Mouse (Mus musculus) embryonic facial prominence, embryonic 13.5 days (tissue): ENCODE measurements around the gene Ktn1. TPM values are rescaled to one million over a fixed set of nuclear protein-coding genes. Genes with fewer than 3 reads are reported as not detected.

ENCODE experiments used
- ATAC-seq: fragments of 200-750 bp; cut with Nextera tagmentation; 2 replicates; pipeline ENCODE4 v1.8.0; 2017; ENCODE audit warnings: low read depth; ENCODE audit not compliant: insufficient number of reproducible peaks, insufficient read depth, low FRiP score, low TSS enrichment
- H3K27ac ChIP-seq: fragments of 300-500 bp; sonication (generic); 2 replicates; pipeline ENCODE4 v1.5.1; 2015; ENCODE audit warnings: moderate library complexity, mild to moderate bottlenecking, inconsistent platforms
- H3K27me3 ChIP-seq: fragments of 300-500 bp; sonication (generic); 2 replicates; pipeline ENCODE4 v1.6.1; 2015; ENCODE audit warnings: mild to moderate bottlenecking, inconsistent platforms
- H3K36me3 ChIP-seq: fragments of 300-500 bp; sonication (generic); 2 replicates; pipeline ENCODE4 v1.6.1; 2015; ENCODE audit warnings: mild to moderate bottlenecking, inconsistent platforms
- H3K4me1 ChIP-seq: fragments of 300-500 bp; sonication (generic); 2 replicates; pipeline ENCODE4 v1.6.1; 2015; ENCODE audit warnings: inconsistent platforms
- H3K4me2 ChIP-seq: fragments of 300-500 bp; sonication (generic); 2 replicates; pipeline ENCODE4 v1.6.1; 2015; ENCODE audit warnings: moderate library complexity, mild to moderate bottlenecking, inconsistent platforms
- H3K4me3 ChIP-seq: fragments of 300-500 bp; sonication (generic); 2 replicates; pipeline ENCODE4 v1.5.1; 2015; ENCODE audit warnings: mild to moderate bottlenecking, inconsistent platforms
- H3K9ac ChIP-seq: fragments of 300-500 bp; sonication (generic); 2 replicates; pipeline ENCODE4 v1.6.1; 2015; ENCODE audit warnings: mild to moderate bottlenecking, inconsistent platforms
- H3K9me3 ChIP-seq: fragments of 300-500 bp; sonication (generic); 2 replicates; pipeline ENCODE4 v1.6.1; 2016; ENCODE audit warnings: inconsistent platforms
- WGBS: fragments of 180-500 bp; shearing (Covaris S2); methylation state at CpG from one replicate; pipeline ENCODE4 v1.1.7; 2015; ENCODE audit warnings: mixed read lengths; 5-methylcytosine and 5-hydroxymethylcytosine counted together
- polyA plus RNA-seq: library from polyadenylated mRNA; unstranded; fragments of >200 nt; fragmentation: Nextera tagmentation; extraction: Ambion mirVana; gene quantifications from 2 replicates; pipeline ENCODE4 v1.2.1, GENCODE M21; 2015

Ktn1 gene
- polyA plus RNA-seq, 1 experiment from 2014 or later, result 62.4 TPM

DNA sequence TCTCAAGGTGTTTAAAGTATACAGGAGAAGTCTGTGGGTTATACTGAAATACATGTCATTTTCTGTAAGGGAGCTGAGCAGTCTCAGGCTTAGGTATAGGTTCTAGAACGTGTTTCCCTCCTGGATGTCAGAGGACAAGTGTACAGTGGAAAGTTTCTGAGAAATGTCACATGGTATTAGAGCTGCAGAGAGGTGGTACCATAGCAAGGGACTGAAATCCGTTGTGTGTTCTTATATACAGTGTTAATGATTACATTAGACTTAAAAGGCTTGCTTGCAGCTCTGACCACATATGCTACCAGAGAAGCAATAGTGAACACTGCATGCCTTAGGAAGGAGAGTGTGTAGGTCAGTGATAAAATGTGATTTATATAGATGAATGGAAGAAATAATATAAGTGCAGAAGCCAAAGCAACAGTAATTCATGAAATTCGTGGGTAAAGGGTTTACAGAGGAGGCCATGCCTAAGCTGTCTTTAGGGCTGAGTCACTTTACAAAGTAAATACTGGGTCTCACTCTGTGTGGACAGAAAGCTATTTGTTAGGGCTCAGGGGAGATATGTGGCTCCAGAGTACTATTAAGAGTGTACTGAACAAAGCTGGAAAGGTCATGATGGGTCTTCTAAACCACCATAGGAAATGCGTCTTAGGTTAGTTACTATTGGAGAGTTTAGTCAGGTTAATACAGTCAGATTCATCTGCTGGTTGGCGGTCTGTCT lies 17.0 kb downstream of the Ktn1 start:
- H3K4me3 ChIP-seq, result no peak overlapping the region
- ATAC-seq, result no peak
- no peaks in the 10 kb centered on the region for H3K27me3 ChIP-seq
- 86% methylated on average over 5 of the region's 5 CpGs for WGBS
- H3K27ac ChIP-seq, result no peak overlapping the region
- H3K9me3 ChIP-seq, result no peaks in the 10 kb centered on the region
- no peaks in the 10 kb centered on the region for H3K4me1 ChIP-seq
- no peak overlapping the region for H3K9ac ChIP-seq
- H3K4me2 ChIP-seq, result no peak overlapping the region
- peaks cover 39% of the 10 kb centered on the region for H3K36me3 ChIP-seq

DNA sequence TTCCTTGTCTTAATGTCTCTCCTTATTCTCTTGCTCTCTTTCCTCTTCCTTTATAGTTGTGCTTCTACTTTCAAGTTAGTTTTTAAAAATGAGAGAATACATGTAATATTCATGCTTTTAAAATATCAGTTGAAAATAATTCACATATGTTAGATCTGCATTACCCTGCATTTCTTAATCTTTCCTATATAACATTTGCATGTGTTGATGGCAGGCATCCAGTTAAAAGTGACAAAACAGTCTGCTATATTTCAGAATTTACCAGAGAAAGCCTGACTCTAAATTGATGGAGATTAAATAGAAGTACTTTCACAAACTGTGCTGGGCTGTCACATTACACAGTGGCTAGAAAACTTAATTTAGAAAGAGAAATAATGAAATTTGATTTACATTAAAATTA lies 19.8 kb downstream of the Ktn1 start:
- no peaks in the 10 kb centered on the region for H3K4me1 ChIP-seq
- ATAC-seq, result no peak
- no peaks in the 10 kb centered on the region for H3K27me3 ChIP-seq
- H3K36me3 ChIP-seq, result peaks cover 52% of the 10 kb centered on the region
- H3K9me3 ChIP-seq, result no peaks in the 10 kb centered on the region
- H3K4me3 ChIP-seq, result no peak overlapping the region
- H3K4me2 ChIP-seq, result no peak overlapping the region
- no peak overlapping the region for H3K27ac ChIP-seq
- no peak overlapping the region for H3K9ac ChIP-seq

DNA sequence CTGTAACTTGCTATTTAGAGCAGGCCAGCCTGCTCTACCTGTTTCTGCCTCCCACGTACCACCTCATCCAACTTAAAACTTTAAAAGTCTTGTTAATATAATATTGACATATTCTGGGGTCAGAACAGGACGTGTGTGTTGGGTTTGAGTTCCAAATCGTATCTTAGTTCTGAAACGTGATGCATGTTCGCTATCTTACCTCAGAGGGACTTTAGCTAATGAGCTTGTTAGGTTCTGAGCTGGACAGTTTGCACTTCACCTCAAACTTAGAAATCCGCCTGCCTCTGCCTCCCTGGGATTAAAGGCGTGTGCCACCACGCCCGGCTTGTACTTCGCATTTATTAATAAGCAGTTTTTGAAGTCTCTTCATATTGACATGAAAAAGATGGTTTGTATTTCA lies 34.6 kb downstream of the Ktn1 start:
- Histone ChIP-seq H3K27me3 (no peaks in the 10 kb centered on the region), H3K27ac (no peak overlapping the region), H3K4me2 (no peak overlapping the region), H3K4me1 (no peaks in the 10 kb centered on the region), H3K9ac (no peak overlapping the region), H3K4me3 (no peak overlapping the region), H3K36me3 (peaks cover 84% of the 10 kb centered on the region), H3K9me3 (no peaks in the 10 kb centered on the region)
- ATAC-seq, result no peak
- WGBS, result 91% methylated on average over 10 of the region's 10 CpGs

DNA sequence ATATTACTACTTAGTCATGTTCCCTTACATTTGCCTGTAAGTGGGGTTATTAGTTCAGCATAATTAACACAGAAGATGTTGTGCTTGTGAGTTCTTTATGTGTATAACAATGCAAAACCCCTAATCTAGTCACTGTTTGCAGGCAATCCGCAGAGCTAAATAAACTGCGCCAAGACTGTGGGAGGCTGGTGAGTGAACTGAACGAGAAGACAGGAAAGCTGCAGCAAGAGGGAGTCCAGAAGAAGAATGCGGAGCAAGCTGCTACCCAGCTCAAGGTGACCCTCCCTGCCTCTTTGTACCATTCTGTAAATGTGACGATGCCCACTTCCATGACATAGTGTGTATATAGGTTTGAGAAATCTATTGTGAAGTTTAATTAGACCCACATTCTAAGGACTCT lies 36.3 kb downstream of the Ktn1 start:
- Histone ChIP-seq H3K4me1 (no peaks in the 10 kb centered on the region), H3K4me3 (no peak overlapping the region), H3K9ac (no peak overlapping the region), H3K36me3 (peaks cover 84% of the 10 kb centered on the region), H3K27me3 (no peaks in the 10 kb centered on the region), H3K9me3 (no peaks in the 10 kb centered on the region), H3K27ac (no peak overlapping the region), H3K4me2 (no peak overlapping the region)
- ATAC-seq, result no peak
- 94% methylated on average over 5 of the region's 5 CpGs for WGBS

DNA sequence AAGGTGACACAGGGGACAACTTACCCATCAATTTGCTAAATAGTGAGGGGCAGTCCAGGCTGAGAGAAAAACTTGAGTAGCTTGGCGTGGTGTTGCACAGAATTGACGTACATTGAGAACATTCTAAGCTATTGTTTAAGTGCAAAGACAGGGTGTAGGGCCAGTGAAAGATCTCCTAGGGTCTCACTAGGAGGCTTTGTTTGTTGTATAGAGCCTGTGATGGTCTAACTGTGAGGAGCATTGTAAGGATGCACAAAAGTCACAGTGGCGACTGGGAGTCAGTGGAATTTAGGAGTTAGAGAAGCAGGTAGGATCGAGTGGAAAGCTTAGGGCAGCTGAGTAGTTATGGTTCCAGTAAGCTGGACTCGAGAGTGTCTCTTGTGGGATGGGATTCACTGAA lies 50.9 kb downstream of the Ktn1 start:
- H3K9ac ChIP-seq, result no peak overlapping the region
- ATAC-seq, result no peak
- 84% methylated on average over 5 of the region's 5 CpGs for WGBS
- no peaks in the 10 kb centered on the region for H3K27me3 ChIP-seq
- H3K4me1 ChIP-seq, result no peaks in the 10 kb centered on the region
- H3K4me2 ChIP-seq, result no peak overlapping the region
- no peaks in the 10 kb centered on the region for H3K9me3 ChIP-seq
- H3K4me3 ChIP-seq, result no peak overlapping the region
- peaks cover 59% of the 10 kb centered on the region for H3K36me3 ChIP-seq
- H3K27ac ChIP-seq, result no peak overlapping the region

DNA sequence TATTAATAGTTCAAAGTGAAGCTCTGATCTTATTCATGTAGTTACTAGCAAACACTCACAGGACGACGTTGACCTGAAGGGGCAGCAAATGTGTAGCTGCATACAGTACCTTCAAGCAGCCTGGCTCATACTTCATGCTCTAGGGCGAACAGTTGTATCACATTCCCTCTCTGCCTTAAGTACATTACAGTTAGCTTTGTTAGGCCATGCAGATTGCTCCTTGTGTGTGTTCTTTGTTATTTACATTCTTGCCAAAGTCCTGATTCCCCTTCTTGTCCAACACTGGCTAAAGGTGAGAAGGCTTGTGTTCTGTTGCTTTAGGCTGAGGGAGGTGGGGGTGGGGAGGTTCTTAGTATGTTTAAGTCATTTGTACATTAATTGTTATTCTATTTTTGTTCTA lies 61.3 kb downstream of the Ktn1 start:
- no peak overlapping the region for H3K9ac ChIP-seq
- peaks cover 63% of the 10 kb centered on the region for H3K36me3 ChIP-seq
- 66% methylated on average over 3 of the region's 3 CpGs for WGBS
- no peaks in the 10 kb centered on the region for H3K27me3 ChIP-seq
- ATAC-seq, result no peak
- H3K4me2 ChIP-seq, result no peak overlapping the region
- H3K27ac ChIP-seq, result no peak overlapping the region
- H3K4me1 ChIP-seq, result no peaks in the 10 kb centered on the region
- H3K4me3 ChIP-seq, result no peak overlapping the region
- H3K9me3 ChIP-seq, result no peaks in the 10 kb centered on the region

DNA sequence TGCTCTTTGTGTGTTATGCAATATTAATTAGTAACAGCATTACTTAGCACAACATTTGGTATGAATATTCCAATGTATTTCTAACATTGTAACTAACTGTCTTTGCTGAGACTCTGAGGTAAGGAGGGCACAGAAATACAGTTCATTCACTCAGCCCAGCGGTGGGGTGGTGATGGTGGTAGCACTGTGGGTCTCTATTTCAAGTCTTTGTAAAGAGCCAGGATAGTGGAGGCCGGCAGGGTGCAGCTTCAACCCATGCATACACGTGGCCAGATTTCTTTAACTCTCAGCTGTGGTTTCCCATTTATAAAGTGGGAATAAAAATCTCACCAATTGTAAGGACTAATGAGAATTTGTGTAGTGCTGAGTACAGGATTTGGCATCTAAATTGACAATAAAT lies 67.5 kb downstream of the Ktn1 start:
- H3K4me3 ChIP-seq, result no peak overlapping the region
- H3K36me3 ChIP-seq, result peaks cover 46% of the 10 kb centered on the region
- H3K4me2 ChIP-seq, result no peak overlapping the region
- H3K27me3 ChIP-seq, result no peaks in the 10 kb centered on the region
- H3K9ac ChIP-seq, result no peak overlapping the region
- ATAC-seq, result no peak
- no peak overlapping the region for H3K27ac ChIP-seq
- no peaks in the 10 kb centered on the region for H3K9me3 ChIP-seq
- WGBS, result 77% methylated on average over 3 of the region's 3 CpGs
- H3K4me1 ChIP-seq, result no peaks in the 10 kb centered on the region

DNA sequence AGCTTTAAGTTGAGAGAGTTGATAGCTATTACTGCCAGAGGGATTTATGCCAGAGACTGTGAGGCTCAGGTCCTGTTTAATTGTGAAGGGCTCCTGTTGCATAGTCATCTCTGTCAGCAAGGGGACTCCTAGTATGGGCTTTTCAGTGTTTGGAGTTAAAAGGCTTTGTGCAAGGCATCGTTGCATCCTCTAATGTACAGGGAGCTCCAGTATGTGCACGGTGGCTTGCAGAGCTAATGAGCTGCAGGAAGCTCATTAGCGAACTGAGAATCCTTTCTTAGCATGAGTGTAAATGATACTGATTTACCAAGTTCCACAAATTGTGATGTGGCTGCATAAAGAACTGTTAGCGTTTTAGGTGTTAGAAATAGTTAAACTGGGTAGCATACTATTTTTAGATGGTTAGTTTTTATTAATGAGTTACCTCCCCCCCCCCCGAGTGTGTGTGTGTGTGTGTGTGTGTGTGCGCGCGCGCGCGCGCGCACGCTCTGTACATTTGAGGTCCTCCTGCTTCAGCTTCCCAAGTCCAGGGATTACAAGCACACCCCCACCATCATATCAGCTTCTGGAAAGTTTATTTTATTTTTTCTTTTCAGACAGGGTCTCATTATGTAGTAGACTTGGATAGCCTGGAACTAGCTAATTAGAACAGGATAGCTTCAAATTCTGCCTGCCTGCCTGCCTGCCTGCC lies 69.8 kb downstream of the Ktn1 start:
- peaks cover 43% of the 10 kb centered on the region for H3K36me3 ChIP-seq
- WGBS, result 86% methylated on average over 14 of the region's 14 CpGs

DNA sequence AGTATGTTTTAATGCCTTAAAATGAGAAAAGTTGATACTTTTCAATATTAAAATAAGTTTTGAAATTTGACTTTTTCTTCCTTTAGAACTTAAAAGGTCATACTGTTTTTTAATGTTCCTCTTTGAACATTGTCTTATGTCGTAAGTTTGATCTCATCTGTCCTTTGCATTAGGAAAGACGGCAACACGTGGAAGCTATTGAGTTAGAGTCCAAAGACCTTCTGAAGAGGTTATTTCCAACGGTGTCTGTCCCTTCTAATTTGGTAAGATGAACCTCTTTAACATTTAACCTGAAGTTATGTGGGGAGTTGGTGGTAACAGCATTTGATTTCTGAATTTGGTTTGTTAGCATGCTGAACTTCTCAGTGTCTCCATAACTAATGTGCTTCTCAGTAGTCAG lies 71.8 kb downstream of the Ktn1 start:
- H3K4me2 ChIP-seq, result no peak overlapping the region
- no peaks in the 10 kb centered on the region for H3K27me3 ChIP-seq
- no peaks in the 10 kb centered on the region for H3K4me1 ChIP-seq
- H3K36me3 ChIP-seq, result peaks cover 54% of the 10 kb centered on the region
- 53% methylated on average over 4 of the region's 4 CpGs for WGBS
- no peak for ATAC-seq
- H3K4me3 ChIP-seq, result no peak overlapping the region
- no peak overlapping the region for H3K9ac ChIP-seq
- no peaks in the 10 kb centered on the region for H3K9me3 ChIP-seq
- H3K27ac ChIP-seq, result no peak overlapping the region

More for the DNA sequence above, 69.8 kb downstream of the Ktn1 start:
- H3K4me3 ChIP-seq, result no peak overlapping the region
- H3K4me2 ChIP-seq, result no peak overlapping the region
- H3K9ac ChIP-seq, result no peak overlapping the region
- H3K27ac ChIP-seq, result no peak overlapping the region
- ATAC-seq, result no peak
- H3K9me3 ChIP-seq, result no peaks in the 10 kb centered on the region
- H3K4me1 ChIP-seq, result no peaks in the 10 kb centered on the region
- no peaks in the 10 kb centered on the region for H3K27me3 ChIP-seq

DNA sequence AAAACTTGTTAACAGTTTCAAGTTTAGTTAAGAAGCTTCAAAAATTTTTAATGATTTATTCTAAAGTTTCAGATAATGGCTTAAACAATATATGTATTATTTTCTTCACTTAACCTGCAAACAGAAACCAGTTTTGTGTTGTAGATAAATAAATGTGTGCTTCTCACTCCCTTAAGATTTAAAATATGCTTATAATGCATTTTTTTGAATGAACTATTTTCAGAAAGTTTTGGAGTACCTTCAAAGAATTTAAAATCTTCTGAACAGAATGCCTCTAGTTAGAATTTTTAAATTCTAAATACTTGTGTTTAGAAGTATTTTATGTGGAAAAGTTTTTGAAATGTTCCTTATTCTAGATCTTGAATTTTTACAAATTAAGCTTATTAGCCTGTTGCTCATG lies 74.8 kb downstream of the Ktn1 start:
- ATAC-seq, result no peak
- Histone ChIP-seq H3K27ac (no peak overlapping the region), H3K4me1 (no peaks in the 10 kb centered on the region), H3K36me3 (peaks cover 62% of the 10 kb centered on the region), H3K4me3 (no peak overlapping the region), H3K27me3 (no peaks in the 10 kb centered on the region), H3K4me2 (no peak overlapping the region), H3K9ac (no peak overlapping the region), H3K9me3 (no peaks in the 10 kb centered on the region)

DNA sequence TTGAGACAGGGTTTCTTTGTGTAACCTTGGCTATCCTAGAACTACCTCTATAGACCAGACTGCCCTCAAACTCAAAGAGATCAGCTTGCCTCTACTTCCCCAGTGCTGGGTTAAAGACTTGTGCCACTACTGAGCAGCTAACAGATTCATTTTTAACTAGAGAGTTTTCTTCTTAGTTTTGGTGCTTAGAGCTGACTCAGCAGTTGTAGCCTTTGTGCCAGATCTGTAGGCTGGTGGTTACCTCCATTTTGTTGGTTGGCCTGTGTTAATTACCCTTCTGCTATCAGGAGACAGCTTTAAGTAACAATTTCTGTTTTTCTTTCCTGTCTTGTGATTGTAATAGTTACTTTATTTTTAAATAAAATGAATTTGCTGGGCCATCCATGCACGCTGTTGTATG lies 80.3 kb downstream of the Ktn1 start:
- Histone ChIP-seq H3K9ac (no peak overlapping the region), H3K27ac (no peak overlapping the region), H3K4me3 (no peak overlapping the region), H3K36me3 (peaks cover 85% of the 10 kb centered on the region), H3K9me3 (no peaks in the 10 kb centered on the region), H3K27me3 (no peaks in the 10 kb centered on the region), H3K4me1 (no peaks in the 10 kb centered on the region), H3K4me2 (no peak overlapping the region)
- WGBS, result 84% methylated on average over 1 of the region's 1 CpGs
- no peak for ATAC-seq

DNA sequence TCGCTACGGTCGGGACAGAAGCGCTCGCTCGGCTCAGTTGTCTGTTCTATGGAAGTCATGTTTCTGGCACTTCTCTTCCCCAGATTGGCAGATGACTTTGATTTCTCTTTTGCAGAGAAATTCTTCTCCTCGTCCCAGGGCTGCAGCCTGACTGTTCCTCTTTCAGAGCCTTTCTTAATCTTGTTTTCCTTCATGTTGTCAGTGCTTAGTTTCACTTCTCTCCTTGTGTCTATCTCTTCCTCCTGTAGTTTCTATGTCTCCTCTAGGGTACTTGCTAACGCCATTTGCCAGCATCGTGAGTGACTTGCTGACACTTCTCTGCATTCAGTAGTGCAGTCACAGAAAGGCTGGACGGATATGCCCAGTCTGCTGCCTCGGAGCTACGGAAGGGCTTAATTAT lies 87.1 kb downstream of the Ktn1 start:
- Histone ChIP-seq H3K9me3 (no peaks in the 10 kb centered on the region), H3K4me1 (no peaks in the 10 kb centered on the region), H3K27ac (no peak overlapping the region), H3K27me3 (no peaks in the 10 kb centered on the region), H3K4me3 (no peak overlapping the region), H3K9ac (no peak overlapping the region), H3K36me3 (peaks cover 74% of the 10 kb centered on the region), H3K4me2 (no peak overlapping the region)
- ATAC-seq, result no peak
- 88% methylated on average over 12 of the region's 12 CpGs for WGBS
